Mouse (Mus musculus) leukemia stem cell, adult 10-12 weeks (primary cell): Measurements from ENCODE around the gene Cox11. TPM values are rescaled to one million over a fixed set of nuclear protein-coding genes. Genes with fewer than 3 reads are reported as not detected.

Experiments
- polyA plus RNA-seq: library from polyadenylated mRNA; stranded (reverse); fragments of >175 nt; gene quantifications from 2 replicates; pipeline ENCODE4 v1.2.3, GENCODE M21; 2012; ENCODE audit warnings: low replicate concordance

The Cox11 gene
- 23.6 and 39.3 TPM in 2 replicates for polyA plus RNA-seq

DNA sequence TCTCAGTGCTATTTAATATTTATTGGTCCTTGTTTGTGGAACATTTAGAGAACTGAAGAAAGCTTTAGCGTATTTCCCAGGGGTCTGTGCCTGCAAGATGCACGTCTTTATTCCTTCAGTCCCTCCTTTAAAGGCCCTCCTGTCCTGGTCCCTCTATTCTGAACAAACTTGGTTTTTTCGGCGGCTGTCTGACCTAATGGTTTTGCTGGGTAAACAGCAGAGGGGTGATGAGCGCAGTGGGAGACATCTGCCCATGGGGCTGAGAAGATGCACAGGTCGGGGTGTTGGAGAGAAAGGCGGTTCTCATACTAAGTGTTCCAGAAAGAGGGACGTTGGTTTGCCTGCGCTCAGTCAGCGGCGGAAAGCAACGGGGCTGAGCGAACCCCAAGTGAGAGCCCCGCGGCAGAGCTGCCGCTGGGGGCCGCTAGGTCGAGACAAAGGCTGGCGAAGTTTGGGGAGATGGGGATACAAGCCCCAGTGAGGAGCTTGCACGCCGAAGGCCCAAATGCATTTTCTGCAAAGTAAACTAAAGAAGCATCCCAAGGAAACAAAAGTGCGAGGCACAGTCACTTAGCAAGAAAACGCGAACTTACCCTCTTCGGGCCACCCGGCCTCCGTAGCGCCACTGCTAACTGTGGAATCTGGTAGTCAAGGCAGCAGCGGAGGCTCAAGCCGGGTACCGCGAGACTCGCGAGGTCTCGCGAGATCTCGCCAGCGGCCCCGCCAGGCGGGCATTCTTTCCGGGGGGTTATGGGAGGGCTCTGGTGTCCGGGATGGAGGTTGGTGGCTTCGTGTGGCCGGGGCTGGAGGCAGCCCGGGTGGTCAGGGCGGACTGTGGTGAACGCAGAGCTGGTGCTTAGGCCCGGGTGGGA is at the start of gene Cox11, which contains the start of gene Stxbp4:
Cox11 (plus strand) TSS at position 734 of the 872 bp plus-strand sequence.
Stxbp4 (minus strand) TSS at position 645 of the 872 bp plus-strand sequence.

GRCm38 (mm10) chr11:90687460-90688416 is 49.8 kb downstream of the Cox11 start, which contains the start of gene Tom1l1:
Gene Tom1l1 (minus strand): TSS chr11:90688366.

Other genes starting within 250 kb of the Cox11 start
- 0.32 and 1.7 TPM in 2 replicates for gene Hlf, start 247.3 kb upstream of the Cox11 start, polyA plus RNA-seq
- 0.14 and 0.68 TPM in 2 replicates for gene Stxbp4, start 89 bp upstream of the Cox11 start, polyA plus RNA-seq
- 1.1 and 3.8 TPM in 2 replicates for gene Tom1l1, start 50.2 kb downstream of the Cox11 start, polyA plus RNA-seq